Mouse (Mus musculus) fibroblast of lung, adult 2 months (primary cell): ENCODE data around the gene Dock10.
"Not testable (repeated sequence)": the region's sequence is repeated elsewhere in the genome, so short reads cannot be mapped to it uniquely, and the experiment has no call there.

Source experiments
- DNase-seq: peaks from one replicate; pipeline ENCODE4 v3.0.0-alpha.2; 2011; ENCODE audit warnings: low read depth

The Dock10 gene

DNA sequence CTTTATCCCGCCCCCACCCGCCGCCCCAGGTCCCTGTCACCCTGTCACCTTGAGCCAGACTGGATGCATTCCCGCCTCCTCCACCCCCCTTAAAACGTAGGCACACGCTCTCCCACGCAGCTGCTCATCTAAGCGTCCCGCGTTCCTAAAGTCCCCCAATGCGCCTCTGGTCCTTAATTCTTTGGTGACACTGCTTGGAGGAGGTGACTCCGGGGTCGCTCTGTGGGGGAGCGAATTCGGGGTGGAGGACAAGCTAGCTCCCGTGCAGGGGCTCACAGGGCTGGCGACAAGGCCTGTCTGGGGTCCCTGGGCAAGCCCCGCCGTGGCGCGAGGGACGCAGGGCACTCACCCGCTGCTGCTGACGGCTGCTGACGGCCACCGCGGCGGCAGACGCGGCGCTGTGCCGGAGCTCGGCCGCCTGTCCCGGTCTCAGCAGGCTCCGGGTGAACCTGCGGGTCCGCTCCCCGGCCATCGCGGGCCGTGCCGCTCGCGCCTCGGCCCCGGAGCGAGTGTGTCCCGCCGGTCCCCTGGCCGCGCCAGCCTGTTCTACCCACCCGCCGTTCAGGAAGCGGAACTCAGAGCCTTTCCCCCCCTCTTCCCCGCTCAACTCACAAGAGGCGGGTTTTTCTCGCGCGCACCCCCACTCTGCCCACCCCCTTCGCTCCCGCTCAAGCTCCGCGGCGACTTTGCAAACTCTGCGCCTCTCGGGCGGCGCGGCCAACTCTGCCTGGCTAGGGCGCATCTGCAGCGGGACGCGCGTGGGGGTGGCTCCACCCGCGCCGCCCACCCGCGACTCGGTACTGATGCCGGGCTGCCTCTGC is at the start of gene Dock10:
Dock10 (minus strand) TSS at position 551 of the 821 bp plus-strand sequence.
- DNase-seq = no peak

DNA sequence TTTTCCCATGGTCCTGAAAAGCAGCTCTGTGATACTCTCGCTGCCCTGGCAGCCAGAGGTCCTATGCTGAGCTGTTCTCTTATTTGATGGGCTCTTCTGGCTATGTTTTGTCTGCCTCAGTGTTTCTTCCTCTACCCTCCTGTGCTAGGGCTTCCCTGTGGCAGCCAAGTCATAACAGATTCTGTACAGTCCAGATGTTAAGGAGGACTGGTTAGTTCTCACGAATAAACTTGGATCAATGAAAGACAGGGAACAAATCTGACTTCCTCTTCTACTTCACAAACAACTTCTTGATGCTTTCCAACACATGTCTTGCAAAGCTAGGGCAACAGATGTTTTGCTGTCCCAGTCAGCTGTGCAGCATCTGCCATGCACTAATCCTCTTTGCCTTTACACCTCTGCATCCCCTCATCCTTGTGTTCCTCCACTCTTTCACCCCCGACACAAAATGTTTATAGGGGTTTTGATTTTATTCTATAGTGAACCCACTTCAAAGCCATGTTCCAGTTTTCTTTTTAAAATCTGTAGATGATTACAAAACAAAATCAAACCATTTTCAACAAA is 48.6 kb upstream of the Dock10 start:
- no peak for DNase-seq

DNA sequence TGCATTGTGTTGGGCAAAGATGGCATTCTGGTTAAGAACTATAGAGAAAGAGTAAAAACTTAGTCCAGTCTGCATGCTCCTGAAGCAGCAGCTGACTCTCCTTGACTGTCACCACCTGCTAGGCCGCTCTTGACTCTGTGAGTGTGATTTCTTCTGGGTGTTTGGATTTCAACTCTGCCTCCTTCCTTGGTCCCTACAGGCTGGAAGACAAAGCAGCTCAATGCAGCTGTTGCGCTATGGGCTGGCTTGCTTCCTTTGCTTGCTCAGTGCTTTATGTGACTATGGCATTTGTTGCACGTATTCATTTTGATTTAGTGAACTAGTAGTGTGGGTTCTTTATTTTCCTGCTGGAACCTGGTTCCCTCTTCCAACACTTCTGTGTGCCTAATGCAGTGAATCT is 43.7 kb upstream of the Dock10 start:
- DNase-seq = no peak

DNA sequence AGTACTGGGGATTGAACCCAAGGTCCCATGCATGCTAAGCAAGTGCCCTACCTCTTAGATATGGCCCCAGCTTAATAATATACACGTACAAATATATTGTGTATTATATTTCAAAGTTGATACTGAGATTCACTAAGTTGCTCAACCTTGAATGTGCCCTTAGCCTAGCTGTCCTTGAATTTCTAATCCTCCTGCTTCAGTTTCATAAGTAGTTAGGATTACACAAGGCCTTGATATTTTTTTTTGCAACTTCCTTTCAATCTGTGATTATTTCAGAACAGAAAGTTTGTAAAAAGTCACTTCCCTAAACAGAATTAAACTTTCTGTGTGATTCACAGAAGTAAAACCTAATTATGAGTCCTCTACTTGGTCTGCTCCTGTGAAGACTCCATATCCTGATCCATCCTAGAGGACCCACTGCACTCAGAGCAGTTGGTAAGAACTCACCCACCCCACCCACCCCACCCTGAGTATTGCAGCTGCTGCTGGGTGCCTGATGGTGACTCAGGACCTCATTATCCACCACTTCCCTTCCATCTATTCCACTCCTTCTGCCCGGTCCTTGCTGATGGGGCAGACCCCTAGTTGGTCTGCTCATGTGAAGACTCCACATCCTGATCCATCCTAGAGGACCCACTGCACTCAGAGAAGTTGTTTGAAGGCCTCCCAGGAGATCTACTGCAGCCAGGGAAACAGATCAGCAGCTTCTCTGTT is 26.9 kb upstream of the Dock10 start:
- no peak for DNase-seq

DNA sequence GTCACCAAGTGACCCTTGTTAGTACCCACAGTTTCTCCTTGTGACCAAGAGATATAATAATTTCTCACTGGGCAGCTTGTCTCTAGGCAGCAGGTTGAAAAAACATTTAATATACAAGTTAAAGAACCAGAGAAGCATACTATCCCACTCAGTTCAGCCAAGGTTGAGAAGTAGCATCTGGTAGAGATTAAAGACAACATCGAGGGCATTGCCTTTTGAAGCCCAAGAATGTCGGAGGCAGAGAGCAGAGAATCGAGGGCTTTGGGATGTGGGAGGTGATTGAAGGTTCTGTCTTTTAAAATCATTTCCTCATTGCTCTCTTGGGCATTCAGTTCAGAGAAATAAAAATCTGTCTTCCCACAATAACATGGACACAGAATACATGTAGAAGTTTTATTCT is 25.8 kb upstream of the Dock10 start:
- DNase-seq = no peak

DNA sequence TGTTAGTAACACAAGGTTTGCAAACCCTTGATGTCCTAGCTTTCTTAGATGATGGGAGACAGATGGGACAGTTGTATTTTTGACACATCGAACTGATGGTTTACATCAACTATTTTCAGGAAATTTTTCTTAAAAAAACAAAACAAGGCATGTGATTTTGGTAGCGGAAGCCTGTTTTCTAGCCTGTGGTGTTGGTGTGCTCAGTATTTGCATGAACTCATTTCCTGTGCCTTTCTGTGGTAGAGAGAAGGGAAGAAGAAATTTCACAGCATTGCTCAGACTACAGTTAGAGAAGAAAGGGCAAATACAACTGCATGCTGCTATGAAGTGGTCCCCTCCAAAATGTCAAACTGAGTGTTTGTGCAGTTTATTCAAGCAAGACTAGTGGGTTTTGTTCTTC is 7.2 kb upstream of the Dock10 start:
- no peak for DNase-seq

DNA sequence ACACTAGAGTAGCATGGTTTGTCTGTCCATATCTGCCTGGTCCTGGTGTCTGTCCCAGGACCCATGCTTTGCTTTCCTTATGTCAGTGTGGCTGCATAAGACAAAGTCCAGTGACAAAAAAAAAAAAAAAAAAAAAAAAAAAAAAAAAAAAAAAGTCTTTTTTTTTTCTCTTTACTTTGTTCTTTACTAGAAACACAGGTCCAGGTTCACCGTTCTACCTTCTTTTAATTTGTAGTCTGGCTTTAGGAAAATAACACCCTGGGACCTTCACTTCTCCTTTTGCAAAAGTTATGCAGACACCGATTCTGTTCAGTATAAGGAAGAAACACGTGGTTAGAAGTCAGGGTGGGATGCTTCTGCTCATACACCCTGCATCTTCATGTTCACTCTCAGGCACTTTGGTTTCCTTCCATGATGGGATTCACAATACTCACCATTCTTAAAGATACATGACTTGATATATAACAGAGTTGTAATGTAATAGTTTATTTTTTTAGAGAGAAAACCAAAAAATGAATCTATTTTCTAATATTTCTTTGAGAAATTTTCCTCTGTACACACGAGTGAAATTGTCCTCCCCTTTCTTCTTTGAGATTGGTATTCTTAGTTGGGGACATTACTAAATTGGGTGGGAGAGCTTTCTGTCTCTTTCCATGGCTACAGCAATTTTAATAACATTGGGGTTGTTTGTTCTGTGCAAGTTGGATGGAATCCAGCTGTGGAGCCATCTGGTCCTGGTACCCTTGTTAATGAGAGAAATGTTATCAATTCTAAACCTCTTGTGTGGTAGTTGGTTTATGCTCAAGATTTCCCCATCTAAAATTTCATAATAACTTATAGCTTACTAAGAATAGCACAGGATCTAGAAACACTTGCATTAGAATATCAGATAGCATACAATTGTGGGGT is 5.0 kb upstream of the Dock10 start:
- no peak for DNase-seq

DNA sequence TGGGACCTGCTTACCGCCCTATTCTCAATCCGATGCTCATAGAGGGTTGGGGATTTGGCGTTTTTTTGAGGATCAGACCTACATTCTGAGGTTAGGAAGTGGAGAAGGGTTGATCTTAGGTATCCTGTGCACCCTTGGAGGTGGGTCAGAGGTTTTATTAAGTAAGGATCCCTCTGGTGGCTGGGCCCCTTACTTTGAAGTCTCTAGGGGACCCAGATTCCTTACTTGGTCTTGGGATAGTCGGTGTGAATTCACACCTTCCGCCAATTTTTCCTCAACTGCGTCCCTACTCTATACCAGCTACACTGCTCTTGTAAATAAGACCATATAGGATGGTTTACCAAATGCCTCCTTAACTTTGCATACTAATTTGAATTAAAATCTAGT is 464 bp upstream of the Dock10 start:
- no peak for DNase-seq

DNA sequence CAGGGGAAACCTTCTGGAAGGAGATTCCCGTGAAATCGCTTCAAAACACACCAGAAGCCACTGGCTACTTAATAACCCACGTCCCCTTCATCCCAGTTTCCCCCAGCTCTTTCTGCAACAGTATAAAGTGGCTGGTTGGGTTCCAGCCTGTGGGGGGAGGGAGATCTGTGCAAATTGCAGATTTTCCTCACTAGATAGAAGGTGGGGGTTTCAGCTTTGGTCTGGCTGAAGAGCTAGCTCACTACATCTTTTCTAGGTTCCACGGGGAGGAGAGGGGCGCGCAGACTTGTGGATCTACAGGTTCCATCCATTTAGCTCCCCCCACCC is 714 bp downstream of the Dock10 start:
- no peak for DNase-seq

DNA sequence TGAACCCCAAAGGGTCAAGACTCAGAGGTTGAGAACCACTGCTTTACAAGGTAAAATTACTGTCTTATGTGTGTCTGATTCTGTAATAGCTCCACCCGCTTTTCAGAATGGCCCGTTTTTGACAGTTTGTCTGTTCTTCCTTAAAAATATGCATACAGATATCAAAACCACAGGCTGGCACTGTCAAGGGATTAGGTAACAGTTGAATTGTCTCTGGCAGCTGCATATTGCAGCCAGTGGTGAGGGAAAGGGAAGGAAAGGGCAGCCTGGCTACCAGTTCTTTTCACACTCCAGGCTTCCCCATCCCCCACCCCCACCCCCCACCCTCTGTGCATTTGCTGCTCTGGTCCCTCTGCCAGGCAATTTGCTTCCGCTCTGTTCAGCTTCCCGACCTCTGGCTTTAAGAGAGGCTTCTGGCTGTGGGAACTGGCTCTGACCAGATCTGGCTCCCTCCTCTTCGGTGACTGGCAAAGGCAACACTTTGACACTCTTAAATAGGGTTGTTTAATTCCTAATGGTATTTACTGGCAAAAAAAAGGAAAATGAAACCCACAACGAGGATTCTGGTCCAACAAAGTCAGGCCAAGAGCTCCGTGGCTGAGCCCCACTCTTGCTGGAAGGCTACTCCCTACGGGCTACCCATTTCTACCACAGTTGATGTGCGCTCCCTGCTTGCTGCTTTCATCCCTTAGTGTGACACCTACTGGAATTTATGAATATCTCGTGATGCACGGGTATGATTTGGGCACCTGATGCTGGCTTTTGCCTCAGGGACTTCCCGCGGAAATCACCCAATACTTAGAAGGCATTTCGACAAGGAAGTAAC is 1.3 kb downstream of the Dock10 start:
- DNase-seq = no peak

DNA sequence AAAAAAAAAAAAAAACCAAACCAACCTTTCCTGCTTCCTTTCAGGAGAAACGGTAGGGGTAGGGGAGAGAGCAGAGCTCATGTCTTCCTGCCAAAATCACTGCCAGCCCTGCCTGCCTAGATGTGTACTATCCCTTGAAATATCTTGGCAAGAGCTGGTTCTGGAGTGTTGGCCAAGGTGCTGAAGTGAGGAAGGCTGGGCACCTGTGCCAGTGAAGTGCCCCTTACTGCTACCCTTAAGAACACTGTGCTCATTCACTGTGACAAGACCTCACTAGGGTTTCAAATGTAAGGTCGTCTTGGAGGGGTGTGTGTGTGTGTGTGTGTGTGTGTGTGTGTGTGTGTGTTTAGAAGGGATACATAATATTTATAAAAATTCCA is 2.3 kb downstream of the Dock10 start:
- no peak for DNase-seq

DNA sequence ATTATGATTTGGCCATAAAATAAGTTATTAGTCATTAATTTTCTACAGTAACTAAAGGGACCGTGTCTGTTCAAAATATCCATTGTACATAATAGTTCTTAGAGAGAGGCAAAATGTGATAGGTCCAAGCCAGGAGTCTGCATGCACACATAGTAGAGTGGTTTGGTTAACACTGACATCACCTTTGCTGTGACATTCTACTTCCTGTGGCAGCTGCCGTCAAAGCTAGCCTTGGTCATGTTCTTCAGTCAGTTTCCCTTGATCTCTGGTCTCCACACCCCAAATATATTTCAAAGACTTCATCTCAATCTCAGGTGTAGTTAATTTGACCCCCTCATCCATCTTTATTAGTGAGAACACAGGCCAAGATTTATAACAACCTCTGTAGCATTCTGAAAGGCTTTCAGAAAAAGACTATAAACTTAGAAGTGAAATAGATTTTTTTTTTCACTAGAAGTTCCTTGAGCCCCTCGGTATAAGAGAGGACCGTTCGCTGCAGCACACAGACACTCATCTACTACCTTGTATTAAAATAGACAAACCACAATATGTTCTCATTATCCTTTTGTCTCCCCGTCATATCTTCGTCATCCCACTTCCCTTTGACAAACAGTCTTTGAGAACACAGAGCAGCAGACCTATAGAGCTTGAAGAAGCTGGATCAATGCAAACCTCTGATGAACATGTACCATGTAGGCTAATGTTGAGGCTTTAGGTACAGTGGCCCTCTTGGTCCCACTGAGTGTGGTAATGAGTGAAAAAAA is 2.8 kb downstream of the Dock10 start:
- DNase-seq = no peak

DNA sequence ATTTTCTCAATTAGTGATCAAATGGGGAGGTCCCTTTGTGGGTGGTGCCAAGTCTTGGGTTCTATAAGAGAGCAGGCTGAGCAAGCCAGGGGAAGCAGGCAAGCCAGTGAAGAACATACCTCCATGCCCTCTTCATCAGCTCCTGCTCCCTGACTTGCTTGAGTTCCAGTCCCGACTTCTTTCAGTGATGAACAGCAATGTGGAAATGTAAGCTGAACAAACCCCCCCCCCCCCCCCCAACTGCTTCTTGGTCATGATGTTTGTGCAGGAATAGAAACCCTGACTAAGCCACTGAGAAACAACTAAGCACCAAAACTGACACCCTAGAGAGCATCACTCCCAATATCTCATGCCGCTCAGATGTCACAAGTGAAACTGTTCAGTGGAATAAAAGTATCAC is 9.2 kb downstream of the Dock10 start:
- DNase-seq = not testable (repeated sequence)

DNA sequence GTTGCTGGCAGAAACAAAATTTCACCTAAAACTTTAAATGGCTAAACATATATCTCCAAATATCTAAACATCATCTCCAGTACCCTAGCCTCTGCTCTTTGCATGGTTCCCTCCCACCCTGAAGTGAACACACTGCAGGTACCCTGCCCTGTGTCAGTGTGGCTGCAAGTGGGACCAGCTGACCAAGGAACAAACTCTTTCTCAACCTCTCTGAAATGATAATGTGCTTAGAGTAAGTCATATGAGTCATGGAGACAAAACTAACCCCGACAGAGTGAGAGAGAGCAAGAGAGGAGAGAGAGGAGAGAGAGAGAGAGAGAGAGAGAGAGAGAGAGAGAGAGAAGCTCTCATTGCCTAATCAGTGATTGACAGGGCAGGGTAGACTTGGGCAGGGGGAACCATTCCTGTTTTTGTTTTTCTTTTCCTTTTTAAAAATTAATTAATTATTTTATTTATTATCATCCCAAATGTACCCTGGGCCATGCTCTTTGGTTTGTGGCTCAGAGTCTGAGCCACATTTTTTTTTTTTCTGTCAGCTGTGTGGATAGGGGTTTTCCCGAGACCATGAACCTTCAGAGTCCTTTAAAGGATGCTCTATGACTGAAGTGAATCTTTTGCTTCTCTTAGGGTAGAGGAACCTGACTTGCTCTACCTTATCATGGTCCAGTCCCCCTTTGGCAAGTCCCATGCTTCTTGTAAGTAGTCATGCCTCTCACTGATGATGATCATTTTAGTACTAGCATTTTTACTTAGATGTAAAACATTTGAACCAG is 11.4 kb downstream of the Dock10 start:
- DNase-seq = no peak

DNA sequence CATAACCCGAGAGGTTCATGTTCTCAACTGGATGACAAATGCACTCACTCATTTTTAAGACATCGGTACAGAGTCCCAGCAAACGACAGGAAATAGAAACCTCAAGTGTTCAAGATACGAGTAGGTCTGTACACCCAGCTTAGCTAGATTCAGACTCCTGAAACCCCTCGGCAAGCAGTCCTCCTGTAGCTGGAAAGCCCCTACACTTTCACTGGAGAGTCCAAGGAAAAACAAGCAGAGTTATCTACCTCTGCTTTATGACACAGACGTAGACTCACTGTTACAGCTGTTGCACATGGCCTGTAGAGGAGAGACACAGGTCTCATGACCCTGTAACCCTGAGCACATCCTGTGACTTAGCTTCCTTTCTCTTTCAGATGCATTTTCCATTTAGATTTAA is 12.1 kb downstream of the Dock10 start:
- no peak for DNase-seq

DNA sequence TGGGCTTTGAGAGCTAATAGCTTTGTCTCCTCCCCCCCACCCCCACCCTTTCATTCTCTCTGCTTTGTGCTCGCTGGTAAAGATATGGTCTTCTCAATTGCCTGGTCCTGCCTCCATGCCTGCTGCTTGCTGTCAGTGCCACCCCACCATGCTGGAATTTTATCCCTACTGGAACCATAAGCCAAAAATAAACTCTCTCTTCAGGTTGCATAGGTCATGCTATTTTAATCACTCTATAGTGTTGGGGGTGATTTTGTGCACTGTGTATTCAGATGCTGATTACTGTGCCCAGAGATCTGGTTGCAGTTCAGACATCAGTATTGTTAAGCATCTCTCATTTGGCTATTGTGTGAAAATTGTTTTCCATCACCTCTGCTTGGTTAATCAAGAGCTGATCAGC is 18.9 kb downstream of the Dock10 start:
- no peak for DNase-seq

DNA sequence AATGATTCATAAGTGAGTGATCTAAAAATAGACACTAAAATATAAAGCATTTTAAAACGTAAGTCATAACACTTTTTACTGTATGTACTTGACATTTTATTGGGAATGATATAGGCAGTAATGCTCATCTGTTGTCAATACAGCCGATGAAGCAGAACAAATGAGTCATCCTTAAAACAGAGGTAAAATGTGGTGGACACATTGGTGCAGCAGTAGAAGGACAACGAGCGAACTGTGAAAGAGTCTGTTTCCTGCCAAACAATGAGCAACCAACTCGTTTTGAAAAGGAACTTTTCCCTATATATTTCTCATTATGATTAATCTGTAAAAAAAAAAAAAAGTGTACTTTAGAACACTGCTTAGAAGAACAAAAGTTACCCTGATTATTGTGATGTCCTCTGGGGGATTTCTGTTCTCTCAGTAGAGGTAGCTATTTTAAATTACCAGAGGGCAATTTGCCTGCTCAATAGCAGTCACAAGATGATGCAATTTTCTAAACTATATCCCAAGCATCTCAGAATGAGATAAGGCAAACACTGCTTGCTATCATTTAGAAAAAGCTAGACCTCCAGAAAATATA is 20.4 kb downstream of the Dock10 start:
- DNase-seq = no peak

DNA sequence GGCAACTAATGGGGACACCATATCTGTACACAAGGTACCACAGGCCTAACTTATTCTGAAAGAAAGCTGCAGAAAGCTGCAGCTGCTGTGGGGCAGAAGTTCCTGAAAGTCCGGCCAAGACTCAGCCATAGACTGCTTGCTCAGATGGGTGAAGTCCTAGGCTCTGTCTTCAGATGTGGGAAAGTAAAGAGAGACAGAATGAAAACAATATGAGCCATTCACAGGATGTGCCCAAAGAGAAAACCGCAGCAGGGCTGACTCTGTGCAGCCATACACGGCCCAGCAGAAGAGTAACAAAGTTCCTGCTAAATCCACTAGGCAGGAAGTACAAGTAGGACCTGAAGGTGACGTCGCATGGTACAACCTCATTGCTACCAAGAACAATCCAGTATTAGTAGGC is 27.7 kb downstream of the Dock10 start:
- DNase-seq = no peak

DNA sequence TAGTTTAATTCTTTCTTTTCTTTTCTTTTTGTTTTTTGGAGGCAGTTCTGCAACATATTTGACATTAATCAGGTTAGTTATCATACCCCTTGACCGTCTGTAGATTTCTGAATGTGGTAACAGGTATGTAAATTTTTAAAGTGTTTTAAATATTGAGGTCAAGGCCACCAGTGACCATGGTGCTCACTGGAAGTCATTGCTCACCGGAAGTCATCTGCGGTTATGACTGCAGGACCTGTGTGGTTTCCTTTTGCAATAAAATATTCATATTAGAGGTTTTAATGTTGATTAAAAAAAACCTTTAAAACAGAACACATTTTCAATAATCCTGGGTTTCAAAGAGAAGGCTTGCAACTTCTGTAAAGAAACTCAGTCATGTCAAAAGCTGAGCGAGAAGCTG is 28.2 kb downstream of the Dock10 start:
- DNase-seq = no peak

DNA sequence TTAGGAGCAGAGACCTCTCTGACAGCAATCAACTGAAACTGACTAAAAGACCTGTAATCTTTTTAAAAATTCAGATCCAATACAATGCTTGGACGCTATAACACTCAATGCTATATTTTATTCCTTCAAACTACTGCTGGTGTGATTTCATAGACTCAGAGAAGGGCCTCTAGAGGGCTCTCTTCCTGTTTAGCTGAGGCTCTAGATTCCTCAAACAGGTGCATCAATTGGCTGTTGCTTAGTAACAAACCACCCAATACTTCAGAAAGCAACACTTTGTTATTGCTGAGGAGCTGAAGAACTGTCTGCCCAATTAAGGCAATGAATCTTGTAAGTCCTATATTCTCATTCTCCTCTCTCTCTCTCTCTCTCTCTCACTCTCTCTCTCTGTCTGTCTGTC is 30.1 kb downstream of the Dock10 start:
- no peak for DNase-seq
